Mouse (Mus musculus): Measurements from ENCODE around the gene Gm49396. TPM values are rescaled to one million over a fixed set of nuclear protein-coding genes. Genes with fewer than 3 reads are reported as not detected.
A peak's percentile ranks its signal among the peaks of the same experiment; 100 is the strongest.

The Gm49396 gene
- polyA plus RNA-seq, 1 experiment from 2014 or later = 3.6 TPM

DNA sequence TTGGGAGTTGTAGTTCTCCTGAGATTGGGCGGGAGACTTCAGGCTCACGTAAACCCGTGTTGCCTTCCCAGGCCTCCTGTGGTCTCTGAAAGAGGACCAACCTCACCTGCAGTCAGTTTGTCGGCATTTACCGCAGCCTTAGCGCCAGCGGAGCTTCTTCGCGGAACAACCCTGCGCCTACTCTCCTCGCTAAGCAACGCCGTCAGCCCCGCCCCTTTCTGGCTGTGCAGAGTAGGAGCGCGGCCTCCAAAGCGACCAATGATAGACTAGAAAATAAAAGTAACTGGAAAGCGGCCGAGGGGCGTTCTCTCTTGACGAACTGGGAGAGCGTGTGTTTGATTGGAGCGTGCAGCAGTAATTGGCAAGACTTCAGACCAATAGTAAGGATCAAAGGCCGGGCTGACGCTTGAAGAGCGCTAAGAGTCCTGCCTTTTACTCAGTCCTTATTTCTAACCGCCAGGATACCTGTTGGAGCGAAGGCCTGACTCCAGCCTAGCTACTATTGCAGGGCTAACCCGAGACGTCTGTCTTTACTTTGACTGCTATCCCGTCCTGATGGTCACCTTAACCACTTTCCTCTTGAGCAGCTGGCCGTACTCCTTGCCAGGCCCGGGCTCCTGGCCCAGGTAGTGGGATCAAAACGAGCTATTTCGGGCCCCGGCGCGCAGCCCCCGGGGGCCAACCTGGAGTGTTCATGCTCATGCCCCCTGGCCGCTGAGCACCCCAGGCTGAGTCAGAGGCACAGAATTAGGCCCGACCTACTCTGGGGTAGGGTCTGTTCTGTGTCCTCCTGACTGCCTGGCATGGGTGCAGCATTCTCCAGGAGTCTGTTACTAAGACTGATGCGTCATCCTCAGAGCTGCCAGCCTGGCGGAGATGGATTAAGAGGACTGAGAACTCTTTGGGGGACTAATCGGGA lies 10.8 kb upstream of the Gm49396 start, which contains the start of the genes Hspb6 and Proser3:
TSS of gene Hspb6 (plus strand) at position 77 of the 919 bp plus-strand sequence.
TSS of gene Proser3 (minus strand) at position 198 of the 919 bp plus-strand sequence.
- no peak for TF ChIP-seq CTCF (IDR thresholded peaks at IDR 0.05)
- peak; percentile 94 for DNase-seq (ENCODE audit: low read depth, low spot score)
- CTCF ChIA-PET = interaction anchor here (0.8 to 1.8 kb wide), 4 partner anchors 16 to 61 kb away, joined by 3 to 6 read pairs (median 6); no protein-coding TSS in a partner anchor
- POLR2A ChIA-PET = interaction anchor here (0.7 to 1.0 kb wide), 3 partner anchors 10 to 33 kb away, joined by 3 read pairs; partner anchors contain the start of genes Gm49396 and U2af1l4
- peak; percentile 97 for ATAC-seq
- H3K27me3 ChIP-seq = no peaks in the 10 kb centered on the region
- in situ Hi-C loops (cut with MboI; ENCODE audit: low pct_unique_long_range_greater_than_20kb) = loop anchor here (10.0 kb wide), 1 partner anchor 1728 kb away; the partner anchor contains the start of gene Ech1

DNA sequence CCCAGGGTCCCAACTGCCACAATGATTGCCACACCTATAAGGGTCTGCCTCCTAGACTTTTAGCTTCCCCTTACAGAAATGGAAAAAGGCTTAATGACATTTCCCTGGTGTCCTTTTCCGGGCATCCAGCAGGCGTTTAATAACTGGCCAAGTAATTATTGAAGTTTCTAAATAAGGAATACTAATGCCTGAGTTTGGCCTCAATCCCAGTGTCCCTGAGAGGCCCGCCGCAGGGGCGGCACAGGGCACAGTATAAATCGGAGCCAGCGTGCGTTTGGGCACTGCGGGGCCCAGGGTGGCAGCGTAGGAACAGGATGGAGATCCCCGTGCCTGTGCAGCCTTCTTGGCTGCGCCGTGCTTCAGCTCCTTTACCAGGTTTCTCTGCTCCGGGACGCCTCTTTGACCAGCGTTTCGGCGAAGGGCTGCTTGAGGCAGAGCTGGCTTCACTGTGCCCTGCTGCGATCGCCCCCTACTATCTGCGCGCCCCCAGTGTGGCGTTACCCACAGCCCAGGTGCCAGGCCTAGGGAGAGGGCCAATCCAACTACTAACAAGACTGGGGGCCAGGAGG lies 10.0 kb upstream of the Gm49396 start:
- ChIA-PET POLR2A (interaction anchor here (0.7 to 1.0 kb wide), 3 partner anchors 10 to 32 kb away, joined by 3 read pairs; partner anchors contain the start of genes Gm49396 and U2af1l4), CTCF (interaction anchor here (0.8 to 1.8 kb wide), 3 partner anchors 16 to 62 kb away, joined by 3 to 6 read pairs (median 6); no protein-coding TSS in a partner anchor)
- no peak for TF ChIP-seq CTCF (IDR thresholded peaks at IDR 0.05)
- DNase-seq (ENCODE audit: low read depth, low spot score) (no peak), ATAC-seq (no peak)
- in situ Hi-C loops (cut with MboI; ENCODE audit: low pct_unique_long_range_greater_than_20kb) = loop anchor here (10.0 kb wide), 1 partner anchor 1728 kb away; the partner anchor contains the start of gene Ech1
- no peaks in the 10 kb centered on the region for H3K27me3 ChIP-seq

DNA sequence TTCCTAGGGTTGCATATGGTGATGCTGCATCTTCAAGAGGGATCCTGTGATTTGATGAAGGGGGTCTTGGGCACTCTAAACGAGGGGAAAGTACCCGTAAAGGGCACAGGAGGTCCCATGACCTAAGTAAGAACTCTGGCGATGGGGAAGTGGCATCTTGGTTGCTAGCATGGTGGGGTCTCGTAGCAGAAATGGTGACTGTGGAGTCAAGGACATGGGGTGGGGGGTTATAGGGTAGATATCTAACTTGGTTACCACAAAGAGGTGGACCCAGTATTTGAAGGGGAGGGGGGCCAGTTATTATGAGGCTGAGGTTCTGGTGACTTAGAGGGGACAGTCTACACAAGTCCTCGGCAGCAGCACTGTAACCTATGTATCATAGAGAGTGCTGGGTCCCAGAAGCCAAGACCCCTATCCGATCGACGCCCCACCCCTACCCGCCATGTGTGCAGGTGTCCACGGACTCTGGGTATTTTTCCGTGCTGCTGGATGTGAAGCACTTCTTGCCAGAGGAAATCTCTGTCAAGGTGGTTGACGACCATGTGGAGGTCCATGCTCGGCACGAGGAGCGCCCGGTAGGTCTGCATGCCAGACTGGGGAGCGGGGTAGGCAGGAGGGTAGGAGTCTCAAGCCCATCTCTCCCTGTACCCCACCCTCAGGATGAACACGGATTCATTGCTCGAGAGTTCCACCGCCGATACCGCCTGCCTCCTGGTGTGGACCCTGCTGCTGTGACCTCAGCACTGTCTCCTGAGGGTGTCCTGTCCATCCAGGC lies 9.1 kb upstream of the Gm49396 start:
- no peak for TF ChIP-seq CTCF (IDR thresholded peaks at IDR 0.05)
- no peak for ATAC-seq
- CTCF ChIA-PET = interaction anchor here (1.8 kb wide), 1 partner anchor 18 kb away, joined by 6 read pairs; no protein-coding TSS in a partner anchor
- DNase-seq (ENCODE audit: low read depth, low spot score) = no peak
- POLR2A ChIA-PET = no interaction called here
- H3K27me3 ChIP-seq = no peaks in the 10 kb centered on the region
- in situ Hi-C loops (cut with MboI; ENCODE audit: low pct_unique_long_range_greater_than_20kb) = loop anchor here (10.0 kb wide), 1 partner anchor 1729 kb away; the partner anchor contains the start of gene Ech1

DNA sequence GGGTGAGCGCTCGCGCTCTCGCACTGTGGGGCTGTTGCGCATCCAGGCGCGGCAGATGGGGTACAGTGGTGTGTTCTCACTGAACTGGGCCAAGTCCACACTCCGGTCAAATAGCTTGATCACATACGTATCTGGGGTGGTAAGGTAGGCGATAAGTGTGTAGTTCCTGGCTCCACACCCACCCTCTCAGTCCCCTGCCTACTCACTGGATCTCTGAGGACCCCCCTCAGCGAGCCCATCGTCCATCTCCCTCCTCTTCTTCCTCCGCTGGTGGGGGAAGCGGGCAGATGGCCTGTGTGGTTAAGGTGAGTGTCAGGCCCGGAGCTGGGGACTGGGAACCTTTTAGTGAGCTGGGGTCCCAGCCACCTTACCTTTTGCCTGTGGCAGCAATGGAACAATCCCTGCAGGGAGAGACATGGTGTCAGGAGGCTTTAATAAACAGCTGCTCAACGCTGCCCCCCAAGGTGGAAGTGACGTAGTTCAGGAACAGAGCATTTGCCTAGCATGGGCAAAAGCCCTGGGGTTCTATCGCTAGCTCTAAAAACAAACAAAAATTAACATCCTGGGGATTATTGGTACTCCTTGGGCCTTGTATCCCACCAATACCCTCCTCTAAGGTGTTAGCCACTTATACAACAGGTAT lies 6.1 kb upstream of the Gm49396 start:
- in situ Hi-C loops (cut with MboI; ENCODE audit: low pct_unique_long_range_greater_than_20kb) = loop anchor here (10.0 kb wide), 1 partner anchor 1732 kb away; the partner anchor contains the start of gene Ech1
- no peak for TF ChIP-seq CTCF (IDR thresholded peaks at IDR 0.05)

DNA sequence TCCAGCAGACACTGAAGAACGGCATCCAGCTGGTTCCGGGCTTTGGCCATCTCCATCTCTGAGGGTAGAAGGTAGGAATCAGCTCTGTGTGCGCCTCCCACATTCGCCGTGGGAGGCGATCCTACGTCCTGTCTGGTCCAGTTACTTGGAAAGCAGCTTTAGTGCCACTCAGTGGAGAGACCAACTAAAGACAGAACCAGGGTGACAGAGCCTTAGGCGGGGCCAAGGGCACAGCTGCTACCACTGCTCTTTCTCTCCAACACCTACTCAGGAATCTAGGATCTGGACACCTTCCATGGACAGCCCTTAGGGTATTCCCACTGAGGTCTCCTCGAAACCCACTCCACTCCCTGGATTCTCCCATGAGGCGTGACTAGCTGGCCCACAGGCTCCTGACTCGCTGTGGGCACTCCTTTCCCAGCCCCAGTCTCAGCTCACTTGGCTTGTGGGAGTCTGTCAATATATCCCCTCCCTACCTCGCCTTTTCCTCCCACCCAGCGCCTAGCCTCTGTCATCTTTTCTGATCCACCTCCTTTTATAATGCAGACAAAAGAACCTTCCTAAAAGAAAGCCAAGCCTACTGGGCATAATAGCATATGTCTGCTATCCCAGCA lies 5.1 kb upstream of the Gm49396 start:
- POLR2A ChIA-PET = interaction anchor here (1.2 to 1.5 kb wide), 3 partner anchors 10 to 30 kb away, joined by 3 to 5 read pairs (median 3); partner anchors contain the start of gene Kmt2b
- DNase-seq (ENCODE audit: low read depth, low spot score) (no peak), ATAC-seq (no peak)
- no peaks in the 10 kb centered on the region for H3K27me3 ChIP-seq
- in situ Hi-C loops (cut with MboI; ENCODE audit: low pct_unique_long_range_greater_than_20kb) = loop anchor here (10.0 kb wide), 1 partner anchor 1733 kb away; the partner anchor contains the start of gene Ech1
- CTCF ChIA-PET = interaction anchor here (1.8 kb wide), 1 partner anchor 16 kb away, joined by 5 read pairs; no protein-coding TSS in a partner anchor
- no peak for TF ChIP-seq CTCF (IDR thresholded peaks at IDR 0.05)

More for the DNA sequence above, 6.1 kb upstream of the Gm49396 start:
- CTCF ChIA-PET = interaction anchor here (1.8 kb wide), 1 partner anchor 17 kb away, joined by 5 read pairs; no protein-coding TSS in a partner anchor
- no peaks in the 10 kb centered on the region for H3K27me3 ChIP-seq
- ATAC-seq (no peak), DNase-seq (ENCODE audit: low read depth, low spot score) (no peak)
- POLR2A ChIA-PET = interaction anchor here (1.2 to 1.3 kb wide), 2 partner anchors 19 to 31 kb away, joined by 3 to 5 read pairs; partner anchors contain the start of gene Kmt2b

DNA sequence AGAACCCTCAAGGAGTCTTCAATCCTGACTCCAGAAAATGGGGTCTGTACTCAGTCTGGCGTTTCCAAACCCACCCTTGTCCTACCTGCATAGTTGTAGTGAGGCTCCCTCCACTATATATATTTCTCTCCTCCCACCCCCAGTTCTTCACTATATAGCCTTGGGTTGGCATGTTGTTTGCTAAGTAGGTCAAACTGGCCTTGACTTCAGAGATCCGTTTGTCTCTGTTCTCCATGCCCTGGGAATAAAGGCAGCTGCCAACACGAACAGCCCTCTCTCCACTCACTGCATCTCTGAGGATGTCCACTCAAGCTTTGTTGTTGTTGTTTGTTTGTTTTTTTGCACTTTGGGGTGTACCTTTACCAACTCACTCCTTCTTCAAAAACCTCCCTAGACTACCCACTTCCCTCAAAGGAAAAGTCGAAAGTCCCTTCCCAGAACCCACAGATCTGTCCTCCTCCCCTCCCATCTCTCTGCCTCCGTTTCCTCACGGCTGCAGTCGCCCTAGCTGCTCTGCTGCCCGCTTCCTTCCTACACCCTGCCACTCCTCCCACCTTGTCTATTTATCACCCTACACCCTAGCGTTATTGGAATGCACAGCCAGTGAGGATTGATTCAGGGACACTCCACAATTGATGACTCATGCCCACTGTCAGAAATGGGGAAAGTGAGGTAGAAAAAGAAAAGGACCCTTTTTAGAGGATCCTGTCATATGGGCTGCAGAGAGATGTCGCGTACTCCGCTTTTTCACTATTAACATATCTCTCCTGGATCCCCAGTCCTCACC lies 4.3 kb upstream of the Gm49396 start:
- no peaks in the 10 kb centered on the region for H3K27me3 ChIP-seq
- in situ Hi-C loops (cut with MboI; ENCODE audit: low pct_unique_long_range_greater_than_20kb) = loop anchor here (10.0 kb wide), 1 partner anchor 1734 kb away; the partner anchor contains the start of gene Ech1
- ATAC-seq = no peak
- CTCF ChIA-PET = no interaction called here
- POLR2A ChIA-PET = interaction anchor here (1.1 to 1.5 kb wide), 2 partner anchors 9 to 19 kb away, joined by 3 read pairs; no protein-coding TSS in a partner anchor
- TF ChIP-seq CTCF (IDR thresholded peaks at IDR 0.05) = no peak
- DNase-seq (ENCODE audit: low read depth, low spot score) = no peak

- peak; percentile 95 for DNase-seq (ENCODE audit: low read depth, low spot score)
- no peak for TF ChIP-seq CTCF (IDR thresholded peaks at IDR 0.05)
- peak; percentile 83 for ATAC-seq
- in situ Hi-C loops (cut with MboI; ENCODE audit: low pct_unique_long_range_greater_than_20kb) = loop anchor here (10.0 kb wide), 1 partner anchor 1735 kb away; the partner anchor contains the start of gene Ech1
- ChIA-PET CTCF (no interaction called here), POLR2A (interaction anchor here (0.5 to 1.5 kb wide), 3 partner anchors 8 to 202 kb away, joined by 3 read pairs; no protein-coding TSS in a partner anchor)
- H3K27me3 ChIP-seq = no peaks in the 10 kb centered on the region
Observed at GRCm38 (mm10) chr7:30559443-30559954, 3.6 kb upstream of the Gm49396 start, which contains the start of gene Lin37. Gene Lin37 (minus strand): TSS chr7:30559838.

DNA sequence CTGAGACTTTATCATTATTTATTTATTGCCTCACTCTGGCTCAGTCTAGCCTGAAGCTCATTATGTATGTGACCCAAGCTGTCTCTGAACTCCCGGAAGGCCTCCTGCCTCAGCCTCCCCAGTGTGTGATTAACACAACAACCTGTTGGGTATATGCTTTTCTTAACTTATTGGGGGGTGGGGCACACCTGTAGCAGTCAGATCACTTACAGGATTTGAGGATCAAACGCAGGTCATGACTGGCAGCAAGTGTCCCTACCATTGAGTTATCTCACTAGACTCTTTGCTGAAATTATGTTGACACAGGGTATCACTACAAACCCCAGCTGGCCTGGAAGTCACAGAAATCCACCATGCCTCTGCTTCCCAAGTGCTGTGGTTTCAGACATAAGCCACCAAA lies 2.8 kb upstream of the Gm49396 start:
- no peak for TF ChIP-seq CTCF (IDR thresholded peaks at IDR 0.05)
- ATAC-seq (no peak), DNase-seq (ENCODE audit: low read depth, low spot score) (no peak)
- CTCF ChIA-PET = no interaction called here
- no peaks in the 10 kb centered on the region for H3K27me3 ChIP-seq
- POLR2A ChIA-PET = interaction anchor here (0.5 kb wide), 1 partner anchor 203 kb away, joined by 3 read pairs; no protein-coding TSS in a partner anchor
- in situ Hi-C loops (cut with MboI; ENCODE audit: low pct_unique_long_range_greater_than_20kb) = no loop called here

Data from Patski (cell line).